Mouse (Mus musculus) olfactory bulb, adult 2 months (tissue): ENCODE results near the gene Zc3h12d.

Experiments
- CTCF ChIP-seq: fragments of 200-500 bp; IDR thresholded peaks from 2 replicates; pipeline ENCODE4 v1.5.1; 2012; ENCODE audit warnings: low read depth, mild to moderate bottlenecking, low read length, moderate library complexity; ENCODE audit not compliant: insufficient read depth
- POLR2A ChIP-seq: fragments of 200-500 bp; IDR thresholded peaks from 2 replicates; pipeline ENCODE4 v1.6.1; 2012; ENCODE audit warnings: mild to moderate bottlenecking, low read depth, low read length, moderate library complexity; ENCODE audit not compliant: insufficient read depth

- TF ChIP-seq CTCF (no peak), POLR2A (no peak)
Observed at GRCm38 (mm10) chr10:7832171-7832676, at the start of gene Zc3h12d.
